Mouse (Mus musculus) thymus, adult 2 months (tissue): ENCODE measurements around the gene Exosc9.

ENCODE experiments used
- CTCF ChIP-seq: fragments of 200-500 bp; IDR thresholded peaks from 2 replicates; pipeline ENCODE4 v1.5.1; 2012; ENCODE audit warnings: mild to moderate bottlenecking, control low read depth, low read length, moderate library complexity, borderline replicate concordance; ENCODE audit not compliant: control insufficient read depth, poor library complexity, insufficient read depth; ENCODE audit errors: extremely low read depth
- POLR2A ChIP-seq: fragments of 200-500 bp; IDR thresholded peaks from 2 replicates; pipeline ENCODE4 v1.6.1; 2012; ENCODE audit warnings: mild to moderate bottlenecking, low read length, control low read depth, moderate library complexity; ENCODE audit not compliant: control insufficient read depth, poor library complexity, insufficient read depth; ENCODE audit errors: extremely low read depth

DNA sequence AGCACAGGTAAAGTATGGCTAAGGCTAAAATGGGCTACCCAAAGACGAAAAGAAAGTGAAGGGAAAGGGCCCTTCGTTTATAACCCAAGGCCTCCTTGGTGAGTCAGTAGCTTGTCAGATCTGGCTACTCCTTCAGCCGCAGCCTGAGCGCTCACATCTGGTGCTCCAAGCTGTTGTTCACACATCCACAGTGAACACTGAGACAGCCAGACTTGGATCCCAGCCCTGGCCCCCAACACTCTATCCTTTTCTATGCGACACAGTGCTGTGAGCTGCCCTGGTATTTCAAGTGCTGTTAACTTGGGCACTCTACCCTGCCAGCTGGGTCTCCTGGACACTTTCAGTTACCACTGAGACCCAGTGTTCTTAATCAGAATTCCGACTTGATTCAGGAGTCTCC lies 22.1 kb upstream of the Exosc9 start:
- TF ChIP-seq CTCF: no peak
- TF ChIP-seq POLR2A: no peak
